Mouse (Mus musculus) embryonic fibroblast, embryonic 13.5 days (primary cell): Measurements from ENCODE around the gene Gucy1b2.

Source experiments
- CTCF ChIP-seq: IDR thresholded peaks from 2 replicates; pipeline ENCODE4 v1.5.1; 2011; ENCODE audit warnings: mild to moderate bottlenecking, control low read depth, low read length, moderate library complexity, borderline replicate concordance; ENCODE audit not compliant: insufficient read depth
- POLR2A ChIP-seq: IDR thresholded peaks from 2 replicates; pipeline ENCODE4 v1.6.1; 2011; ENCODE audit warnings: low read depth, mild to moderate bottlenecking, control low read depth, low read length, moderate library complexity

- TF ChIP-seq POLR2A (no peak), CTCF (no peak)
Observed at GRCm38 (mm10) chr14:62350890-62351289, 105.2 kb downstream of the Gucy1b2 start.
